Mouse (Mus musculus) ES-Bruce4 (cell line): ENCODE results near the gene Vps53. TPM values are rescaled to one million over a fixed set of nuclear protein-coding genes. Genes with fewer than 3 reads are reported as not detected.

Experiments used
- H3K27ac ChIP-seq: 2 replicates; pipeline ENCODE4 v1.5.1; 2012; ENCODE audit warnings: low read length, inconsistent platforms; ENCODE audit not compliant: insufficient read depth
- H3K27me3 ChIP-seq: 2 replicates; pipeline ENCODE4 v1.6.1; 2012; ENCODE audit warnings: mild to moderate bottlenecking, low read length, inconsistent platforms; ENCODE audit not compliant: control insufficient read depth, poor library complexity, insufficient read depth, severe bottlenecking
- H3K36me3 ChIP-seq: 2 replicates; pipeline ENCODE4 v1.6.1; 2012; ENCODE audit warnings: inconsistent platforms, mild to moderate bottlenecking, low read length, moderate library complexity; ENCODE audit not compliant: control insufficient read depth, poor library complexity, insufficient read depth, severe bottlenecking
- H3K4me1 ChIP-seq: one replicate; pipeline ENCODE4 v1.8.1; 2011; ENCODE audit warnings: low read length; ENCODE audit not compliant: control insufficient read depth, insufficient read depth
- H3K4me3 ChIP-seq: 2 replicates; pipeline ENCODE4 v1.5.1; 2011; ENCODE audit warnings: low read depth, mild to moderate bottlenecking, low read length
- H3K9ac ChIP-seq: 2 replicates; pipeline ENCODE4 v1.6.1; 2012; ENCODE audit warnings: low read depth, mild to moderate bottlenecking, inconsistent platforms; ENCODE audit not compliant: poor library complexity, severe bottlenecking
- H3K9me3 ChIP-seq: replicated peaks from 2 replicates; pipeline ENCODE4 v1.6.1; 2012; ENCODE audit warnings: mild to moderate bottlenecking, low read length, inconsistent platforms; ENCODE audit not compliant: control insufficient read depth, poor library complexity, insufficient read depth, severe bottlenecking
- CTCF ChIP-seq: IDR thresholded peaks from one replicate; pipeline ENCODE4 v1.8.1; 2011; ENCODE audit warnings: low read depth, low read length
- EP300 ChIP-seq: IDR thresholded peaks from 2 replicates; pipeline ENCODE4 v1.6.1; 2011; ENCODE audit warnings: low read depth, low read length; ENCODE audit not compliant: insufficient read depth
- POLR2A ChIP-seq: IDR thresholded peaks from one replicate; pipeline ENCODE4 v1.8.1; 2011; ENCODE audit warnings: low read length; ENCODE audit not compliant: insufficient read depth
- polyA plus RNA-seq: library from polyadenylated mRNA; stranded (reverse); fragments of >200 nt; gene quantifications from 2 replicates; pipeline ENCODE4 v1.2.4, GENCODE M21; 2011; ENCODE audit warnings: low read depth; ENCODE audit not compliant: missing spikeins, insufficient read depth, insufficient read length

Vps53 gene
- polyA plus RNA-seq, 1 experiment: 24.3 TPM

GRCm38 (mm10) chr11:76125386-76125785 lies 54.1 kb downstream of the Vps53 start:
- Histone ChIP-seq H3K4me1 (no peaks in the 10 kb centered on the region), H3K27me3 (no peaks in the 10 kb centered on the region), H3K36me3 (no peaks in the 10 kb centered on the region), H3K27ac (no peak overlapping the region), H3K9ac (no peak overlapping the region), H3K9me3 (no peaks in the 10 kb centered on the region), H3K4me3 (no peak overlapping the region)
- TF ChIP-seq CTCF: no peak
- no peak for TF ChIP-seq EP300
- TF ChIP-seq POLR2A: no peak

- H3K4me3 ChIP-seq: no peak overlapping the region
- no peak for TF ChIP-seq POLR2A
- TF ChIP-seq CTCF: no peak
- TF ChIP-seq EP300: no peak
- no peaks in the 10 kb centered on the region for H3K27me3 ChIP-seq
- no peaks in the 10 kb centered on the region for H3K9me3 ChIP-seq
- no peak overlapping the region for H3K27ac ChIP-seq
- no peaks in the 10 kb centered on the region for H3K36me3 ChIP-seq
- H3K9ac ChIP-seq: no peak overlapping the region
- H3K4me1 ChIP-seq: no peaks in the 10 kb centered on the region
These were observed 55.9 kb downstream of the Vps53 start for GRCm38 (mm10) chr11:76123517-76123916.

- Histone ChIP-seq H3K4me3 (no peak overlapping the region), H3K27ac (no peak overlapping the region), H3K9me3 (no peaks in the 10 kb centered on the region), H3K4me1 (no peaks in the 10 kb centered on the region), H3K27me3 (no peaks in the 10 kb centered on the region), H3K9ac (no peak overlapping the region), H3K36me3 (no peaks in the 10 kb centered on the region)
- no peak for TF ChIP-seq EP300
- TF ChIP-seq CTCF: no peak
- no peak for TF ChIP-seq POLR2A
These were observed 56.9 kb downstream of the Vps53 start for GRCm38 (mm10) chr11:76122571-76122970.

DNA sequence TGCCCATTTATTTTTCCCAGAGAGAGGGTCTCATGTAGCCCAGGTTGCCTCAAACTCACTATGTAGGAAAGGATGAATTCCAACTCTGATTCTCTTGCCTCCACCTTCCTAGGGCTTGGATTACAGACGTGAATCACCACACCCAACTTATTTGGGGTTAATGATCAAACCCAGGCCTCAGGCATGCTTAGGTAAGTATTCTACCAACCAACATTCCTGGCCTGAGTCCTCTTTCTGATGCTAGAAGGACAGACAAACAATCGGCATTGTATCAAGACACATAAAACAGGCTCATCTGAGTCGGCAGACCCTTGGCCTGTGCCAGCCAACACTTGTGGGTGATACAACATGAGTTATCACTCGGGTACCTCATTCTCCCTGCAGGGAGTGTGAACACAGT lies 58.4 kb downstream of the Vps53 start:
- no peak overlapping the region for H3K4me3 ChIP-seq
- H3K27me3 ChIP-seq: no peaks in the 10 kb centered on the region
- TF ChIP-seq EP300: no peak
- no peak for TF ChIP-seq CTCF
- no peak for TF ChIP-seq POLR2A
- no peaks in the 10 kb centered on the region for H3K36me3 ChIP-seq
- no peaks in the 10 kb centered on the region for H3K4me1 ChIP-seq
- H3K9ac ChIP-seq: no peak overlapping the region
- no peak overlapping the region for H3K27ac ChIP-seq
- H3K9me3 ChIP-seq: no peaks in the 10 kb centered on the region

DNA sequence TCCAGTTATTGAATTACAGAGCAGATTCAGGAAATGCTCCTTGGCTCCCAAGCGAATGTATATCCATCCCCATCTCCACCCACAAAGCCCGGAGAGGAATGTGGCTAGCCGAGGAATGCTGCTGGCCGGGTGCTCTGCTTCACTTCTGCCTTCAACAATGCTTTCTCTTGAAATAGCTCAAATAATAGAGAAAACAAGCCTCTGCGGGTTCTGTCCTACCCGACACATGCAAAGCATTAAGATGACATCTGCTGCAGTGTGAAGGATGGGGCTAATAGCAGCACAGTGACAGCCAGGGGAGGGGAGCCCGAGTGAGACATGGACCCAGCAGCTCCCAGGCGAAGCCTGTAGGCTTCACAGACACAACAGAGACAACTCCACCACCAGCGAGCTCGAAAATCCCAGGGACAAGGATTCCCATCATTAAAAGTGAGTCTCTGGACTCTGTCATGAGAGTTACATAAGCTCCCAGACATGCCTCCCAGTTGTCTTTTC lies 59.0 kb downstream of the Vps53 start:
- no peak overlapping the region for H3K27ac ChIP-seq
- TF ChIP-seq POLR2A (no peak), EP300 (no peak)

DNA sequence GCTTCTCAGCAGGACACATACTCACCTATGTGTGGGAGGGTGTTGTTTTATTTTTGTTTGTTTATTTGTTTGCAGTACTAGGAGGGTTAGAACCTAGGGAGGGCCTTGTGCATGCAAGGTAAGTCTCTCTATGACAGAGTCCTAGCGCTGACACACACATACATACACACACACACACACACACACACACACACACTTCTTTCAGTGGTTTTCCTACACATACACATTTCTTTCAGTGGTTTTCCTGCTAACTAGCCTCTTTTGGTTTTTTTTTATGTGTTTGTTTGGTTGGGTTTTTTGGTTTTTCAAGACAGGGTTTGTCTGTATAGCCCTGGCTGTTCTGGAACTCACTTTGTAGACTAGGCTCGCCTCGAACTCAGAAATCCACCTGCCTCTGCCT lies 69.0 kb downstream of the Vps53 start:
- H3K4me1 ChIP-seq: no peaks in the 10 kb centered on the region
- no peaks in the 10 kb centered on the region for H3K9me3 ChIP-seq
- H3K9ac ChIP-seq: no peak overlapping the region
- TF ChIP-seq POLR2A (no peak), CTCF (no peak), EP300 (no peak)
- H3K36me3 ChIP-seq: no peaks in the 10 kb centered on the region
- H3K27me3 ChIP-seq: no peaks in the 10 kb centered on the region
- H3K4me3 ChIP-seq: no peak overlapping the region
- no peak overlapping the region for H3K27ac ChIP-seq

More for the DNA sequence above, 59.0 kb downstream of the Vps53 start:
- H3K27me3 ChIP-seq: no peaks in the 10 kb centered on the region
- no peaks in the 10 kb centered on the region for H3K36me3 ChIP-seq
- no peaks in the 10 kb centered on the region for H3K9me3 ChIP-seq
- no peak overlapping the region for H3K9ac ChIP-seq
- no peaks in the 10 kb centered on the region for H3K4me1 ChIP-seq
- H3K4me3 ChIP-seq: no peak overlapping the region
